Mouse (Mus musculus) CH12.LX (cell line): ENCODE measurements at regions not wholly inside any gene's neighbourhood (a gene's known extent, or its start where the extent isn't known, plus 50 kb on each side); places are given as distances from the start of the nearest gene placed in this dataset.

Source experiments
- CTCF ChIP-seq, 2 experiments: IDR thresholded peaks in 1 of 2; conservative IDR thresholded peaks in 1 of 2; 2 replicates each; pipeline ENCODE4 v1.5.1; 2011 to 2012; ENCODE audit warnings: low read depth in 2 of 2, low read length in 2 of 2, improper control_type of control experiment in 1 of 2, inconsistent platforms in 1 of 2, mild to moderate bottlenecking in 1 of 2, moderate library complexity in 1 of 2
- ELF1 ChIP-seq: IDR thresholded peaks from 2 replicates; pipeline ENCODE4 v1.6.1; 2014; ENCODE audit warnings: low read depth, mild to moderate bottlenecking, inconsistent platforms, low read length, improper control_type of control experiment
- HCFC1 ChIP-seq: IDR thresholded peaks from 2 replicates; pipeline ENCODE4 v1.6.1; 2012; ENCODE audit warnings: low read depth, mild to moderate bottlenecking, inconsistent platforms, low read length, improper control_type of control experiment
- ZKSCAN1 ChIP-seq: IDR thresholded peaks from 2 replicates; pipeline ENCODE4 v1.6.1; 2012; ENCODE audit warnings: low read depth, inconsistent platforms, low read length, improper control_type of control experiment, borderline replicate concordance

DNA sequence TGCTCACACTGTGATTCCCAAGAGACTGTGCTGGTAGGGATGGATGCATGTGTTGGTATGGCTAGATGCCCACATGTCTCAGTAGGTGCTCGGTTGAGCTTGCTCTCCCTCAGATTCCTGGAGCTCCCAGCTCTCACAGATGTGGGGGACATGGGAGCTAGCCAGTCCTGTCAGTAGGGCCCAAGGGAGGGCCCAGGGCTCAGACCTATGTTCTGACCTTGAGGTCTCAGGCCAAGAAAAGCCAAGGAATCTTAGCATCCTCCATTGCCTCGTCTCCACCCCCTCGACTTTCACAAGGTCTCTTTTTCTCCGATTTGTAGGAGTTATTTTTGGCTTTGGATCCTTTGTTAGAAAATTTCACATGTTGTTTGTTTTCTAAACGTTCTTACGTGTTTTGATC, 130.6 kb downstream of the Ptpn20 start:
- TF ChIP-seq CTCF (conservative IDR thresholded peaks at IDR 0.05 in 1 of 2, IDR thresholded peaks at IDR 0.05 in 1 of 2; ENCODE audit: low read depth in 2 of 2, low read length in 2 of 2) (no peak), ELF1 (no peak), HCFC1 (no peak), ZKSCAN1 (no peak)
